Mouse (Mus musculus): Measurements from ENCODE around the gene Bicc1.

- TF ChIP-seq CTCF (IDR thresholded peaks at IDR 0.05; ENCODE audit: low read depth, low read length) (no peak), POLR2A (IDR thresholded peaks at IDR 0.05; ENCODE audit: extremely low read depth, insufficient read depth, low read length) (no peak)
These were observed 117.6 kb downstream of the Bicc1 start for GRCm38 (mm10) chr10:71041874-71042273.
